Mouse (Mus musculus): ENCODE measurements around the gene Tor3a. TPM values are rescaled to one million over a fixed set of nuclear protein-coding genes. Genes with fewer than 3 reads are reported as not detected.

Gene Tor3a
- 6.3 TPM for polyA plus RNA-seq (2015; fragmentation: Illumina TruSeq; extraction: RNeasy Lipid Tissue Mini Kit (QIAGEN cat#74804); ENCODE audit: low read depth, low replicate concordance)

GRCm38 (mm10) chr1:156674195-156675000 is at the start of gene Tor3a:
TSS of gene Tor3a (minus strand) at chr1:156674356.

DNA sequence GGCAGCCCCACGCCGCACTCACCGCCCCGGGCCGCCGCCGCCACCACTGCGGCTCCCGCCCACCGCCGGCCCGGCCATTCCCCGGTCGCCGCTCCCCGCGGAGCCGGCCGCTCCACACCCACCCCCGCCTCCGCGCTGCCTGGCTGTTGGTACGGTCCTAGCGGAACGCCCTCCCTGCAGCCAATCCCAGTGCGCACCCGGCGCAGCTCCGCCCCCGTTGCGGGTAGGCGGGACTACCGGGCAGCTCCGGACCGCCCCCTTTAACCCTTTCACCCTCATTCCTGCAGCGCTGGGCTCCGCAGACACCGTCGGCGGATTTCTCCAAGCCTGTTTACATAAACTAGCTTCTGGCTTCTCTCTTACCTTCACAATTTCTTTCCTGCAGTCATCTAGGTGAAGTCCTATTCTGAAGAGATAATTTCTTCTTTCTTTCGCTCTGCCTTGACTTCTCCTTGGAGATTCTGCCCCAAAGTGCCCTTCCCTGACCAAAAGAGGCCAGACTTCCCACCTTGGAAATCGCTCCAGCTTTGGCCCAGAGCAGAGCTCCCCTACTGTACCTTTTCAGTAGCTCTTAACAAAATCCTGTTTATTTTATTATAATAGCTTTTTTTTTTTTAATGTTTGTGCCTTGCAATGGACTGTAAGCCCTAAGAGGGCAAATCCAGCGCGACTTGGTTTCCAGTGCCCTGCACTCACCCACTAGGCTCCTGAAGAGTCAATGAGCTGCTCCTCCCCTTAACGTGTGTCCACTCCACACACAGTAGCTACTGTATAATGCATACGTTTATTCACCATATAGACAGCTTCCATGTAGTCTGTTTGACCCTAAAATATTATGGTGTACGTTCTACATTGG is 45.0 kb upstream of the Tor3a start, which contains the start of gene Fam20b:
Fam20b (minus strand) TSS at position 137 of the 856 bp plus-strand sequence.

Other genes with a start within 250 kb of the Tor3a start
- gene Soat1, start 200.0 kb downstream of the Tor3a start, polyA plus RNA-seq (2015; fragmentation: Illumina TruSeq; extraction: RNeasy Lipid Tissue Mini Kit (QIAGEN cat#74804); ENCODE audit: low read depth, low replicate concordance) = 17.6 TPM
- gene Gm10031, start 150.3 kb downstream of the Tor3a start, polyA plus RNA-seq (2015; fragmentation: Illumina TruSeq; extraction: RNeasy Lipid Tissue Mini Kit (QIAGEN cat#74804); ENCODE audit: low read depth, low replicate concordance) = 4.9 TPM
- gene Abl2, start 115.6 kb downstream of the Tor3a start, polyA plus RNA-seq (2015; fragmentation: Illumina TruSeq; extraction: RNeasy Lipid Tissue Mini Kit (QIAGEN cat#74804); ENCODE audit: low read depth, low replicate concordance) = 18.9 TPM
- 59.7 TPM for gene Fam20b, start 44.7 kb upstream of the Tor3a start, polyA plus RNA-seq (2015; fragmentation: Illumina TruSeq; extraction: RNeasy Lipid Tissue Mini Kit (QIAGEN cat#74804); ENCODE audit: low read depth, low replicate concordance)
- gene Angptl1, start 164.2 kb upstream of the Tor3a start, polyA plus RNA-seq (2015; fragmentation: Illumina TruSeq; extraction: RNeasy Lipid Tissue Mini Kit (QIAGEN cat#74804); ENCODE audit: low read depth, low replicate concordance) = 0.37 TPM

All from brain, adult 10 weeks (tissue).